Mouse (Mus musculus) left cerebral cortex, adult 2 months (tissue): ENCODE results near the gene Abca6. TPM values are rescaled to one million over a fixed set of nuclear protein-coding genes. Genes with fewer than 3 reads are reported as not detected.

Experiments used
- DNase-seq, 2 experiments: peaks; one replicate each; pipeline ENCODE4 v3.0.0; 2021 to 2022; ENCODE audit warnings: low spot score in 2 of 2, mixed read lengths in 1 of 2; ENCODE audit errors: extremely low spot score in 1 of 2
- H3K27ac ChIP-seq: fragments of 200-600 bp; 2 replicates; pipeline ENCODE4 v1.8.1; 2022
- H3K4me3 ChIP-seq: fragments of 200-600 bp; 2 replicates; pipeline ENCODE4 v1.8.1; 2022
- CTCF ChIP-seq: fragments of 200-600 bp; IDR thresholded peaks from 2 replicates; pipeline ENCODE4 v1.8.1; 2022; ENCODE audit warnings: antibody characterized with exemption, mild to moderate bottlenecking, moderate library complexity
- intact Hi-C: fragments of 180-260 bp; cut with DNase I; formaldehyde crosslinking; loops from one replicate; pipeline ENCODE4 v1.15.1; 2025
- total RNA-seq, 2 experiments: library from RNA; stranded (reverse); gene quantifications; 2 replicates each; pipeline ENCODE4 v1.2.3; 2021

Gene Abca6
- total RNA-seq, 2 experiments from 2014 or later, result 1.4 to 1.7 TPM

DNA sequence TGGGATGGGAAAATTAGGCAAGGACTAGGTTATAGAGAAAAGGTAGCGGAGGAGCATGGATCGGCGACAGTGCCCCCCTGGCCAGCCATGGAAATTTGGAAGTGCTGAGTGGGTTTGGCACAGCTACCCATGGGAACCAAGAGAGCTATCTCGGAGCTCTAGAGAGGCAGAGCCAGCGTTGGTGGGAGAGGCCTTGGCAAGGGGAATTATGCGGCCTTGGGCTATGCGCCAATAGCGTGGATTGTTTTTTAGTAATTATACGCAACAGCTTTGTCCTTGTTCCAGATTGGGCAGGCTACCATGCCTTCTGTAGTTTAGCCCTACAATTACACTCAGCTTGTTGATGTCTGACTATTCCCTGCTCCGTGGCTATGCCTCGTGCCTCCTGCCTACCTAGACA lies 15.2 kb upstream of the Abca6 start:
- TF ChIP-seq CTCF, result no peak
- no peak overlapping the region for H3K27ac ChIP-seq
- H3K4me3 ChIP-seq, result no peak overlapping the region
- no peak for DNase-seq
- intact Hi-C loops, result loop anchor here (5.0 kb wide), 2 partner anchors 269 to 374 kb away; partner anchors contain the start of gene Abca8b

DNA sequence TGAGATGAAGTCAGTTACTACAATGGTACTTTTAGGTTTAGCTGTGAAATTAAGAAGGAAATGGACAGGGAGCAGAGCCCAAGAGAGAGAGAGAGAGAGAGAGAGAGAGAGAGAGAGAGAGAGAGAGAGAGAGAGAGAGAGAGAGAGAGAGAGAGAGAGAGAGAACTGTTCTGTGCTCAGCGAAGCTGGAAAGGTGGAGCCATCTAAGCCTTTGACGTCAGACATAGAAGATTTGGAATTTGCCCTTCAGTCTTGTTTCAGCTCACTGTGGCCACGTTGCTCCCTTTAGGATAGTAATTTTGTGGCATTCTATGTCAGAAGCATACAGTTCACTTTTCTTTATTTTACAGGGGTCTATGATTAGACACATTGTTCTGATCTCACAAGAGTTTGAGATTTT lies 10.3 kb upstream of the Abca6 start:
- no peak for DNase-seq
- no peak overlapping the region for H3K27ac ChIP-seq
- intact Hi-C loops, result no loop called here
- TF ChIP-seq CTCF, result no peak
- H3K4me3 ChIP-seq, result no peak overlapping the region

DNA sequence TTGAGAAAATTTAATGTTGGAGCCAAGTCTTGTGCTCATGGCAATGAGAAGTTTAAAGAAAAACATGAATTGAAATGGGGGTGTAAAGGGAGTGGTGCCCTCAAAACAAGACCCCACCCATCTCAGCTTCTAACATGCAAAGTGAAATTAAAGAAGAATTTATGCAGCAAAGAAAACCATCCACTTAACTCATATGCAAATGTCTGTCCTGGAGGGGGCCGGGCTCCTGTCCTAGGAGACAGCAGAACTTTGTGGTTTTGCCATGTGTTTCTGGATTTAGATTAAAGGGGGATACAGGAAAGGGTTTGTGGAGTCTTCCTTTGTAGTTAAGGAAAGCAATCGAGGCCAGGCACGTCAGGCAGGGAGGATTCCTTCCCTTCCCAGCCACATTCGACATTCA lies 6.3 kb upstream of the Abca6 start:
- no peak for DNase-seq
- no peak overlapping the region for H3K4me3 ChIP-seq
- no peak for TF ChIP-seq CTCF
- intact Hi-C loops, result no loop called here
- H3K27ac ChIP-seq, result no peak overlapping the region

DNA sequence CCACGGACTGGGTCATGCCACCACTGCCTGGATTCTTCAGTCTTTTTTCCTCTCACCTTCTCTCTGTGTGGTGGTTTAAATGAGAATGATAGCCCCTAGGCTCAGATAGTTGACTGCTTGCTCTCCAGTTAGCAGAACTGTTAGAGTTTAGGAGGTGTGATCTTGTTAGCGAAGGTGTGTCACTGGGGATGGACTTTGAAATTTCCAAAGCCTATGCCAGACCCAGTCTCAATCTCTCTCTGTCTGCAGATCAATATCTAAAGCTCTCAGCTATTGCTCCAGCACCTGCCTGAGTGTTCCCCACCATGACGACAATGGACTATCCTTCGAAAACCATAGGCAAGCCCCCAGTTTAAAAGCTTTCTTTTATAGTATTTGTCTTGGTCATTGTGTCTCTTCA lies 5.5 kb upstream of the Abca6 start:
- intact Hi-C loops, result no loop called here

DNA sequence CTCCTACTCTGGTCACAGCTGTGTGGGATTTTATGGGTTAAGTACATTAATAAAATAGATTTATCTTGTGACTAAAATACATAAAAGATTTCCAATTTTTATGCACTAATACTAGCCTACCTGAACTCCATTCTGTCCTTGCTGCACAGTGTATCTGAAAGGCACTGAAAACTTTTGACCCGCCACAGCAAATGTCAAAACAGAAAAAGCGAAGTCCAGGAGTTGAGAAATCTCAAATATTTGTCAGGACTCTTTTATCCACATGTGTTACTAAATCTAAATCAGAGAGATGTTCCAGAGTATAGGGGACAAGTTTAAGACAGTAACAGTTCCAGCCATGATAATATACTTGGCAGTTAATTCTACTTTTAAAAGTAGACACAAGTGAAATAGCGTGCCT lies 680 bp upstream of the Abca6 start:
- Histone ChIP-seq H3K27ac (no peak overlapping the region), H3K4me3 (no peak overlapping the region)
- no peak for DNase-seq
- no peak for TF ChIP-seq CTCF
- intact Hi-C loops, result no loop called here

More for the DNA sequence above, 5.5 kb upstream of the Abca6 start:
- no peak overlapping the region for H3K4me3 ChIP-seq
- no peak for DNase-seq
- H3K27ac ChIP-seq, result no peak overlapping the region
- no peak for TF ChIP-seq CTCF

DNA sequence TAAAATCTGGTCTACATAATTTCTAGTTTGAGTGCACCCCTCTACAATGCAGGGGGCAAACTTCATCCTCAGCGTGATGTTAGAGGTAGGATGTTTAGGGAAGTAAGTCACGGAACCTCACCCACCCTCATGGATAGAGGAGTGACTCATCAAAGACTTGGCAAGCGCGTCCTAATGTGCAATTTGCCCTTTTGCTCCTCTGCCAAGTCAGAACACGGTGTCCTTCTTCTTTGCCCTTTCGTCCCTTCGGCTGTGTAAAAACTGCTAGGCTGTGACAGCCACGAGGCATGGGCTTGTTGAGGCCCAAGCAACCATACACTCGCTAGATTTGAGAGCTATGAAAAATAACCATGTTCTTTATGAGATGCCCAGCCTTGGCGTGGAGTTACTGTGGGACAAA lies 6.8 kb downstream of the Abca6 start:
- Histone ChIP-seq H3K4me3 (no peak overlapping the region), H3K27ac (no peak overlapping the region)
- TF ChIP-seq CTCF, result no peak
- no peak for DNase-seq
- intact Hi-C loops, result no loop called here

DNA sequence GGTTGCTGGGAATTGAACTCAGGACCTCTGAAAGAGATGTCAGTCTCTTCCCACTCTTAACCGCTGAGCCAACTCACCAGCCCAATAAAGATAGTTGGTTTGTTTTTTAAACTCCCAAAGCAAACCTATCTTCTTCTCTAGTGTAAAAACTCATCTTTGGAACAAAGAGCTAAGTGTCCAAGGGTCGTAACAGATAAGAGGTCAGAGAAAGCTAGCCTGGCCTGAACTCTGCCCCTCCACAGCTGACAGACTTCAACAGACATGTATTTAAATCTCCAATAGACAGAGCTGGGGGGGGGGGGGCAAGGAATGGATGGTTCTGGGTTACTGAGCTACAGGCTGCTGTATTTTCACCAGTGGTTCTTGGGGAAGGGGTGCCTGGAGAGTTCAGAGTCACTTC lies 14.1 kb downstream of the Abca6 start:
- intact Hi-C loops, result no loop called here
- TF ChIP-seq CTCF, result no peak
- Histone ChIP-seq H3K4me3 (no peak overlapping the region), H3K27ac (no peak overlapping the region)
- DNase-seq, result no peak

DNA sequence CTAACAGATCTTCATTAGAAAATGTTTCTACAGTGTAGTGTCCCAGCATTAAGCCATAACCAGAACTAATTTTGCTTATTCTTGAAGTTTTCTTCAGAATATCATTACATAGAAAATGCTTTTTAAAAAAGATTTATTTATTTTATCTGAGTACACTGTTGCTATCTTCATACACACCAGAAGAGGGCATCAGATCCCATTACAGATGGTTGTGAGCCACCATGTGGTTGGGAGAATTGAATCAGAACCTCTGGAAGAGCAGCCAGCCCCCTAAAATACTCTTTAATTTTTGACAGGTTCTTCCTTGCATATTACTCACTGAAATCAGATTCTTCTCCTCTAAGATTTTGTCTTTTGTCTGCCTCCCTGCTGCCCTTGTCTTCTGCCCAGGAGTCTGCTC lies 18.6 kb downstream of the Abca6 start:
- peak; percentile 11; the same call in 1 of the 2 replicates for TF ChIP-seq CTCF
- DNase-seq, result no peak
- H3K4me3 ChIP-seq, result no peak overlapping the region
- intact Hi-C loops, result no loop called here
- H3K27ac ChIP-seq, result no peak overlapping the region

DNA sequence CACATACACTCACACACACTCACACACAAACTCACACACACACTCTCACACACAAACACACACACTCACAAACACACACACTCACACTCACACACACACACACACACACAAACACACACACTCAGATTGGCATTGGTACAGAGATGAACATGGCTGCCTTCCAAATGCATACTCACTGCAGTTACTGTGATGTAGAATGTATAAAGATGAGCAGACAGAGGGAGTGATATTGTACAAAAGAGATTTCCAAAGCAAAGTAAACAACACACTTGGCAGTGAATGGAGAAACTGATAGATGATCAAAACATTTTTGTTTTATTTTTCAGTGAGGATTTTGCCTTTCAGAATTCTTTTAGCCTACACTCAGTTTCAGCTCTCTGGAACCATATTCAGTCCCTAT lies 34.5 kb downstream of the Abca6 start:
- Histone ChIP-seq H3K4me3 (no peak overlapping the region), H3K27ac (no peak overlapping the region)
- DNase-seq, result no peak
- intact Hi-C loops, result no loop called here
- no peak for TF ChIP-seq CTCF

DNA sequence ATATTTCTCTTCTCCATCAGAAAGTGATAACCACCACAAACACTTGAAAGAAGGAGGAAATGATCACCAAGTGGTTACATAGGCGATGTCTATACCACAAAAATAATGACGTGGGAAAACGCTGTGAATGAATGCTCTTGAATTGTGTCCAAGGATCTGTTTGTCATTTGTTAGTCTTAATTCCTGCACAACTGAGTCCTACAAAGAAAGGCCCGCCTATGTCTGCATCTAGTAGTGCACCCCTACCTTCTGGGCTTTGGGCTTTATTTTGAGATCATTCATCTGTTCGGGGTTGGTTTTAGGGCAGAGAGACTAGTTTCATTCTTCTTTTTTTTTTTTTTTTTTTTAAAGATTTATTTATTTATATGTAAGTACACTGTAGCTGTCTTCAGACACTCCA lies 47.6 kb downstream of the Abca6 start:
- no peak overlapping the region for H3K27ac ChIP-seq
- no peak overlapping the region for H3K4me3 ChIP-seq
- intact Hi-C loops, result no loop called here
- TF ChIP-seq CTCF, result no peak
- no peak for DNase-seq

DNA sequence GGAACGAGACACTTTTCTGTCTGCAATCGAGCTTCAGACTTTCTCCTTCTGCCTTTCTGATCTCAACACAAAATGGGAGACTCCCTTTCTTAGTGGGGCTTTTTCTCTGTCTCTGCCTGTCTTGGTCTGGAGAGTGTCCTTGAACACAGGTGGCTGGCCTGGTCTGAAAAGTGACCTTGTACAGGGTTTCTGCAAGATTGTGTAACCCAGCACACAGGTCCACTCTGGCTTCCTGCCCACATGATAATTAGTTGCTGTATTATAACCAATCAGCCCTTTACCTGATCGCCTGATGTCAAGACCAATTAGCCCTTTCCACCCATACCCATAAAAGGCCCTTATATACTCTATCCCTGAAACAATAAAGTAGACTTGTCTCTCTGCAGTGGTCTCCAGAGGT lies 52.7 kb downstream of the Abca6 start:
- TF ChIP-seq CTCF, result no peak
- no peak for DNase-seq
- H3K27ac ChIP-seq, result no peak overlapping the region
- no peak overlapping the region for H3K4me3 ChIP-seq
- intact Hi-C loops, result no loop called here

DNA sequence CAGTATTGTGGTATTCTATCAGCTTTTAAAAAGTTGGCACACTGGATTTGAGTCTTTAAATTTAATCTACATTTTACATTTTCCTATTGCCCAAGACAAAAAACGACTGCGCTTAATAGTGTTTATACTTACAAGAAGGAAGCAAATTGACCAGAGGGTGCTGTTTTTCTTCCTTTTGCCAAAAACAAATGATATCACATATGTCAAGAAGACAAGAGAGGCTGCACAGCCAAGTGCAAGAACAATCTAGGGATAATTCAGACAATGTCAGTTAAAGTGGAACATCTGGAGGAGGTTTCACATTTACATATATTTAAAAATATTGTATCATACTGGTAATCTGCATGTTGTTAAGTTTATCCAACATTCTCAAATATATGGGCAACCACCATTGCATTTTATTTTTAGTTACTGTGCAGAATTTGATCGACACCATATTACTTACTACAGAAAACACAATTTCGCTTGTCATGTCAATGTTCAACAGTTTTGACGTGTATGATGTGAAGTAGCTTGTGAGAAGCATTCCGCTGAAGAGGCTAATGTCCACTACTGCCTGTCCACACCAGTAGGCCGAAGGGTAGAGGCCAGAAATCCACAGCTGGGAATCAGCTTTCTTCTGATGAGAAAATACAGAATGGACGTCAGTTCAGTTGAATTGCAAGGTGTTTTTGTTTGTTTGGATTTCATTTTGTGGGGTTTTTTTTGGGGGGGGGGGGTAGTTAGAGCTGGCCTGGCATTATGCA lies 54.8 kb downstream of the Abca6 start:
- DNase-seq, result no peak
- intact Hi-C loops, result no loop called here
- Histone ChIP-seq H3K27ac (no peak overlapping the region), H3K4me3 (no peak overlapping the region)
- no peak for TF ChIP-seq CTCF

DNA sequence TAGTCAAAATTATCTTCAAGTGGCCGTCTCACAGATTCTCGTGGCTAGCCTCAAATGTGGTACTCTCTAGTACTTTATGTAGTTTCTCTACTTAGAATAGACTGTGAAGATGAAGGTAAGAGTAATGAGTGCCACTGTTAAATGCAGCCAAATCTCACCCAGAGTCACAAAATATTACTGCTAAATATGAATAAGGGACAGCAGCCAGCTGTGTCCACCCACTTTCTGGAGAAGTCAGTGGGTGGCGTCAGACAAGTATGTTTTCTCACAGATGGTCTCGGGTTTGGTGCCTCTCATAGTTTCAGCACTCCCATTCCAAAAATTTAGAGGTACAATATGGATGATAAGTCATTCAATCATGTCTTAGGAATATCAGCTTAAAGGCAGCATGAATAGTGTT lies 56.3 kb downstream of the Abca6 start:
- intact Hi-C loops, result no loop called here
- no peak for DNase-seq
- TF ChIP-seq CTCF, result no peak
- no peak overlapping the region for H3K4me3 ChIP-seq
- H3K27ac ChIP-seq, result no peak overlapping the region
